ENCODE assay signal across 8 mouse cellular contexts in the genomic region with DNA sequence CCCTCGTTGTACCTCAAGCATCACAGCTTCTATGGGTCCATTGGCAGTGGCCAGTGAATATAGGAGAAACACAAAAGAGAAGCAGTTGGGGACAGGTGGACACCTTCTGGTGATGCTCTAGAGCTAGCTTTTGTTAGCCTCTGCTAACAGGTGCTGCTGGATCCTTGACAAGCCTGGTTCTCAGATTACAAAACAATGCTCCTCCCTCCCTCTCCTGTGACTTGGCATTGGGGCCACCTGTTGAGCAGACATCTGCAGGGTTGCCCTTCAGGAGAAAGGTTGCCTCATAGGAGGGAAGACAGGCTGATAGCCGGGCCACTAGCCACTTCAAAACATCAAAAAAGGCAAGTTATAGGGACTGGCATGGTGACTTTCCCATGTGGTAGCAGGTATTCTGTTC. TPM values are rescaled to one million over a fixed set of nuclear protein-coding genes. Genes with fewer than 3 reads are reported as not detected.
DNase-seq lines count a peak whose midpoint lies in the region; ATAC-seq lines count a peak whose summit lies in the region.

Gene Slc31a2 (plus strand): TSS at position 287 of the 400 bp plus-strand sequence.

- no peaks in the 10 kb centered on the region for H3K4me1 ChIP-seq in forebrain, embryonic 11.5 days (replicated peaks; ENCODE audit: control insufficient read depth, insufficient read depth, low read length)
- H3K4me1 ChIP-seq in forebrain, embryonic 12.5 days: no peaks in the 10 kb centered on the region
- 0 out of 2 replicates have a peak, but pooled peaks cover 3% of the 10 kb centered on the region for H3K4me1 ChIP-seq in forebrain, embryonic 16.5 days (replicated peaks; ENCODE audit: control insufficient read depth, insufficient read depth, low read length)
- no peaks in the 10 kb centered on the region for H3K4me1 ChIP-seq in intestine, embryonic 15.5 days (replicated peaks)

- H3K4me2 ChIP-seq in forebrain, embryonic 11.5 days (ENCODE audit: low read depth, low read length, severe bottlenecking): no peak within 1 kb of the TSS
- no peak within 1 kb of the TSS for H3K4me2 ChIP-seq in forebrain, embryonic 12.5 days
- no peak within 1 kb of the TSS for H3K4me2 ChIP-seq in forebrain, embryonic 16.5 days (ENCODE audit: low read length)
- no peak within 1 kb of the TSS for H3K4me2 ChIP-seq in intestine, embryonic 15.5 days (replicated peaks)

- no peaks in the 10 kb centered on the region; the same call in 1 of the 2 replicates for H3K9me3 ChIP-seq in forebrain, embryonic 11.5 days (ENCODE audit: control insufficient read depth, low read length)
- H3K9me3 ChIP-seq in forebrain, embryonic 12.5 days: no peaks in the 10 kb centered on the region
- H3K9me3 ChIP-seq in forebrain, embryonic 16.5 days (ENCODE audit: control insufficient read depth, low read length): no peaks in the 10 kb centered on the region
- H3K9me3 ChIP-seq in intestine, embryonic 15.5 days: no peaks in the 10 kb centered on the region

- WGBS in forebrain, embryonic 11.5 days: 56% methylated on average over 2 of the region's 2 CpGs
- 63% methylated on average over 2 of the region's 2 CpGs for WGBS in forebrain, embryonic 12.5 days
- 57% methylated on average over 2 of the region's 2 CpGs for WGBS in forebrain, embryonic 16.5 days
- WGBS in intestine, embryonic 15.5 days: 43% methylated on average over 2 of the region's 2 CpGs

- H3K36me3 ChIP-seq in forebrain, embryonic 11.5 days (ENCODE audit: control insufficient read depth, insufficient read depth, low read length): no peaks in the 10 kb centered on the region
- H3K36me3 ChIP-seq in forebrain, embryonic 12.5 days (replicated peaks): no peaks in the 10 kb centered on the region
- H3K36me3 ChIP-seq in forebrain, embryonic 16.5 days (ENCODE audit: control insufficient read depth, insufficient read depth): no peaks in the 10 kb centered on the region
- no peaks in the 10 kb centered on the region for H3K36me3 ChIP-seq in intestine, embryonic 15.5 days

- no peaks in the 10 kb centered on the region for H3K27me3 ChIP-seq in forebrain, embryonic 11.5 days (ENCODE audit: control insufficient read depth, insufficient read depth, low read length)
- H3K27me3 ChIP-seq in forebrain, embryonic 12.5 days: no peaks in the 10 kb centered on the region
- H3K27me3 ChIP-seq in forebrain, embryonic 16.5 days (replicated peaks; ENCODE audit: control insufficient read depth, insufficient read depth, low read length): no peaks in the 10 kb centered on the region
- no peaks in the 10 kb centered on the region for H3K27me3 ChIP-seq in intestine, embryonic 15.5 days (replicated peaks)

- DNase-seq in forebrain, embryonic 11.5 days (ENCODE audit: low spot score): peak; percentile 34
- DNase-seq in Muller cell, postnatal 12 days (ENCODE audit: inconsistent ontology term): no peak
- DNase-seq in cerebellum, adult 11 months: no peak
- DNase-seq in cerebellum, adult 18-20 months: no peak

- ATAC-seq in forebrain, embryonic 11.5 days (replicated peaks; ENCODE audit: low FRiP score): no peak
- ATAC-seq in forebrain, embryonic 12.5 days (ENCODE audit: low FRiP score): no peak
- ATAC-seq in CD4-positive, CD25-positive, alpha-beta regulatory T cell, adult 4 months: no peak
- ATAC-seq in forebrain, embryonic 16.5 days: no peak
- ATAC-seq in intestine, embryonic 15.5 days: no peak

- no peak within 1 kb of the TSS for H3K27ac ChIP-seq in forebrain, embryonic 11.5 days (ENCODE audit: low read depth, low read length)
- no peak within 1 kb of the TSS for H3K27ac ChIP-seq in forebrain, embryonic 12.5 days
- H3K27ac ChIP-seq in forebrain, embryonic 16.5 days (ENCODE audit: low read length): no peak within 1 kb of the TSS
- no peak within 1 kb of the TSS for H3K27ac ChIP-seq in intestine, embryonic 15.5 days

- no peak within 1 kb of the TSS for H3K4me3 ChIP-seq in forebrain, embryonic 11.5 days (ENCODE audit: low read depth, low read length)
- H3K4me3 ChIP-seq in forebrain, embryonic 12.5 days (replicated peaks): no peak within 1 kb of the TSS
- H3K4me3 ChIP-seq in forebrain, embryonic 16.5 days (replicated peaks; ENCODE audit: low read length): no peak within 1 kb of the TSS
- H3K4me3 ChIP-seq in intestine, embryonic 15.5 days (replicated peaks): no peak within 1 kb of the TSS

- H3K9ac ChIP-seq in forebrain, embryonic 11.5 days (ENCODE audit: low read length): no peak within 1 kb of the TSS
- no peak within 1 kb of the TSS for H3K9ac ChIP-seq in forebrain, embryonic 12.5 days
- H3K9ac ChIP-seq in forebrain, embryonic 16.5 days (replicated peaks; ENCODE audit: low read depth, low read length): no peak within 1 kb of the TSS
- H3K9ac ChIP-seq in intestine, embryonic 15.5 days: no peak within 1 kb of the TSS

RNA-seq across cellular contexts. Expression of gene Slc31a2, which starts in this region (rescaled TPM):
- 7.9 and 8.9 TPM in 2 replicates for polyA plus RNA-seq in forebrain, embryonic 11.5 days (2014; fragmentation: Nextera tagmentation; extraction: Ambion mirVana)
- 7.1 and 7.4 TPM in 2 replicates for polyA plus RNA-seq in forebrain, embryonic 12.5 days (2016; fragmentation: Nextera tagmentation; extraction: Ambion mirVana)
- 10 to 100 TPM; 11.1 to 16.4 TPM for polyA plus RNA-seq in CD4-positive, CD25-positive, alpha-beta regulatory T cell, adult 4 months (2017; shearing (Covaris generic))
- 13.0 and 15.6 TPM in 2 replicates for polyA plus RNA-seq in forebrain, embryonic 16.5 days (2015; fragmentation: Nextera tagmentation; extraction: Ambion mirVana)
- 17.0 and 19.9 TPM in 2 replicates for polyA plus RNA-seq in intestine, embryonic 15.5 days (2015; fragmentation: Nextera tagmentation; extraction: Ambion mirVana)
